Mouse (Mus musculus) midbrain, embryonic 10.5 days (tissue): ENCODE measurements around the gene Adcy9. TPM values are rescaled to one million over a fixed set of nuclear protein-coding genes. Genes with fewer than 3 reads are reported as not detected.

Experiments used
- DNase-seq: peaks from one replicate; pipeline ENCODE4 v3.0.0-alpha.2; 2017; ENCODE audit warnings: low spot score
- H3K27ac ChIP-seq: fragments of 300-500 bp; sonication (generic); replicated peaks from 2 replicates; pipeline ENCODE4 v1.5.1; 2016; ENCODE audit warnings: mild to moderate bottlenecking
- H3K27me3 ChIP-seq: fragments of 300-500 bp; sonication (generic); 2 replicates; pipeline ENCODE4 v1.6.1; 2016; ENCODE audit warnings: low read depth, mild to moderate bottlenecking; ENCODE audit not compliant: poor library complexity, severe bottlenecking
- H3K36me3 ChIP-seq: fragments of 300-500 bp; sonication (generic); 2 replicates; pipeline ENCODE4 v1.6.1; 2016; ENCODE audit warnings: mild to moderate bottlenecking, moderate library complexity
- H3K4me1 ChIP-seq: fragments of 300-500 bp; sonication (generic); 2 replicates; pipeline ENCODE4 v1.6.1; 2016
- H3K4me3 ChIP-seq: fragments of 300-500 bp; sonication (generic); 2 replicates; pipeline ENCODE4 v1.5.1; 2016; ENCODE audit warnings: mild to moderate bottlenecking, moderate library complexity
- H3K9me3 ChIP-seq: fragments of 300-500 bp; sonication (generic); replicated peaks from 2 replicates; pipeline ENCODE4 v1.6.1; 2016; ENCODE audit warnings: mild to moderate bottlenecking
- WGBS: fragments of 180-500 bp; shearing (Covaris S2); methylation state at CpG from one replicate; pipeline ENCODE4 v1.1.7; 2016; 5-methylcytosine and 5-hydroxymethylcytosine counted together
- polyA plus RNA-seq: library from polyadenylated mRNA; unstranded; fragments of >200 nt; fragmentation: Nextera tagmentation; extraction: Ambion mirVana; gene quantifications from 2 replicates; pipeline ENCODE4 v1.2.1, GENCODE M21; 2016

The Adcy9 gene
- polyA plus RNA-seq, 1 experiment from 2014 or later = 0.56 TPM

GRCm38 (mm10) chr16:4397636-4398035 lies 22.7 kb downstream of the Adcy9 start:
- no peaks in the 10 kb centered on the region for H3K27me3 ChIP-seq
- no peaks in the 10 kb centered on the region for H3K36me3 ChIP-seq
- H3K4me1 ChIP-seq = no peaks in the 10 kb centered on the region
- H3K9me3 ChIP-seq = no peaks in the 10 kb centered on the region
- no peak overlapping the region for H3K4me3 ChIP-seq
- 90% methylated on average over 7 of the region's 7 CpGs for WGBS
- no peak overlapping the region for H3K27ac ChIP-seq
- DNase-seq = no peak

DNA sequence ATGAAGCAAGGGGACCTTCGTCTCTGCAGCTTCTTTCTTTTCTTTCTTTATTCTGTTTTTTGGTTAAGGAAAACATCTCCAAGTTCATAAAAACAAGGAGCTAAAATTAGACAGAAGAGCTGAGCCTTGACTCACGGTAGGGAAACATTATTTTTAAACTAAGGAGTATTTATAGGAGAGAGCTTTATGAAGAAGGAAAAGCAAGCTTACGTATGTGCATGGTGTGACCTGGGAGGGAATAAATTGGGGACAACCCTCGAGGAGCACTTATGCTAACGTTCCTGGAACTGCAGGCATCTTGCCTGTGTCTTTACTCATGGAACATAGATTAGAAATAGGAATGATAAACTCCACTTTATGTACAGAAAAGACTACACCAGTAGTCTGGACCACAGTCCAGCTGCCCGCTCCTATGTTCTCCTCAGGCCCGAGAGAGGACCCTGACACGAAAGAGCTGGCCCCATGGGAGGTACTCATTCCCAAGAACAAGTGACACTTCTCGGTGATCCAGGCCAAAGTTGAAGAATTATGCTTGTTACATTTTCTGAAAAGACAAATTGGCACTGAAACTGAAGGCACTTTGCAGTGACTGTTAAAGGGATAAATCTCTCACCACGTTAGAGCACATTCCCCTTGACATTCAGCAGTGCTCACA lies 24.5 kb downstream of the Adcy9 start:
- no peaks in the 10 kb centered on the region for H3K27me3 ChIP-seq
- WGBS = 84% methylated on average over 10 of the region's 10 CpGs
- H3K4me1 ChIP-seq = no peaks in the 10 kb centered on the region
- no peak overlapping the region for H3K4me3 ChIP-seq
- H3K36me3 ChIP-seq = no peaks in the 10 kb centered on the region
- no peak for DNase-seq
- H3K9me3 ChIP-seq = no peaks in the 10 kb centered on the region
- H3K27ac ChIP-seq = no peak overlapping the region

DNA sequence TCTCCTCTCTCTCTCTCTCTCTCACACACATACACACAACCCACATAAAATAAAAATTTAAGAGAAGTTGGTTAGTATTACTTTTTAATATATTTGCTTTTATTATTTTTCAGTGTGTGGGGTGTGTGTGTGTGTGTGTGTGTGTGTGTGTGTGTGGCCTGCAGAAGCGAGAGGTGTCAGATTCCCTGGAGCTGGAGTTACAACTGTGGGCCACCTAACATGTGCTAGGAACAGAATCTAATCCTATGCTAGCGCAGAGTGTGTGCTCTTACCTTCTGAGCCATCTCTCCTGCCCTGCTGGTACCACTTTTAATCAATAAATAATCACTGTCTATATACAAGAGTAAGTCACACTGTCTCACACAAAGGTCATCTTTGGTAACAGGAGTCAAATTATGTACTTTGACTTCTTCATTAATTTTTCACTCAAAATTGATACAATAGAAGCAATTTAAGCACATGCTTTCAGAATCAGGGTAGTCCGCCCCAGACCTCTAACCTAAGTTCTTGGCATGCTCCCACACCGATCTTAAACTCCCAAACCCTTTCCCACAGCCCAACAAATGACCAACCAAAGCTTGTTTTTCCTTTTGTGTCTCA lies 25.2 kb downstream of the Adcy9 start:
- no peaks in the 10 kb centered on the region for H3K36me3 ChIP-seq
- WGBS = 92% methylated on average over 4 of the region's 4 CpGs
- no peaks in the 10 kb centered on the region for H3K9me3 ChIP-seq
- H3K27ac ChIP-seq = no peak overlapping the region
- no peaks in the 10 kb centered on the region for H3K27me3 ChIP-seq
- no peaks in the 10 kb centered on the region for H3K4me1 ChIP-seq
- no peak overlapping the region for H3K4me3 ChIP-seq
- DNase-seq = no peak

DNA sequence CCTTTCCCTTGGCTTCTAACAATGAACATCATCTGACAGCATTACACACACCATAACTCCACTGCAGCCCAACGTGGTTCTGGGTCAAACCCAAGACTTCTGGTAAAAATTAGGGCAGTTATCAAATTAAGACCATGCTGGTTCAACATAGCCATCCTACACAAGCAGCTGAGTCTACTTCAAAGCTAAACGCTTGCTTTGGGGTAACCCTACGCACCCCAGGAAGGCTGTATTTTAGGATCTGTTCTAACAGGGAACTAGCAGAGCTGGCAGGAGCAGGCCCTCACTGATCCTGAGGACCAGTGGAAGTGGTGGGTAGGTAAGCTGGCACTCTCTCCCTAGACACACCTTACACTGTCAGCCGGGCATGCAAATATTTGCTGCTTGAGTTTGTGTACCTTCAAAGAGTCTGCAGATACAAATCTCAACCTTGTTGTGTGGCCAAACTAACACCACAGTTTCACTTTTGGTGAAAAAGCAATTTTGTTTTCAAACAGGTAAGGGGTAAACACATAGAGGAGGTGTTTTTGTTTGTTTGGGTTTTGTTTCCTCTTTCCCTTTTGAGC lies 36.7 kb downstream of the Adcy9 start:
- WGBS = 80% methylated on average over 4 of the region's 4 CpGs
- H3K27ac ChIP-seq = no peak overlapping the region
- no peaks in the 10 kb centered on the region for H3K36me3 ChIP-seq
- DNase-seq = no peak
- no peaks in the 10 kb centered on the region for H3K27me3 ChIP-seq
- no peak overlapping the region for H3K4me3 ChIP-seq
- no peaks in the 10 kb centered on the region for H3K4me1 ChIP-seq
- H3K9me3 ChIP-seq = no peaks in the 10 kb centered on the region

GRCm38 (mm10) chr16:4382406-4382805 lies 37.9 kb downstream of the Adcy9 start:
- H3K36me3 ChIP-seq = no peaks in the 10 kb centered on the region
- no peaks in the 10 kb centered on the region for H3K27me3 ChIP-seq
- WGBS = 88% methylated on average over 3 of the region's 3 CpGs
- no peak for DNase-seq
- H3K4me3 ChIP-seq = no peak overlapping the region
- no peaks in the 10 kb centered on the region for H3K9me3 ChIP-seq
- no peak overlapping the region for H3K27ac ChIP-seq
- no peaks in the 10 kb centered on the region for H3K4me1 ChIP-seq

DNA sequence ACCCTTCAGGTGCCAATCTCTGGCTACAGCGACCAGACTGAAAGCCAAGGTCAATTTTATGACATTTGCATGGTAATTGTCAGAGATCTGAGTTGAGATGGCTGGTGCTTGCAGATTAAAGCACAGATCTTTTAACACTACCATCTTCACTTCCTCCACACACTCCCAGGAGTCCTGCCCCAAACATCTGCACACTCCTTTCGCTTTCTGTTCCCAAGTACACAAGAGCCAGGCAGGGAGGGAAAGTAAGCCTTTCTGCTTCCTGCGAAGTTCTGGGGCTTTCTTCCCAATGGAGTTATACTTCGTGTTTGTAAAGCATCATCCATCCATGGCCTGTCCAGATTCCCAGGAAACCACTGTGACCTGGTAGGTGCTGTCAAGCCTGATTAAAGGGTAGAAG lies 38.8 kb downstream of the Adcy9 start:
- no peaks in the 10 kb centered on the region for H3K9me3 ChIP-seq
- 88% methylated on average over 4 of the region's 4 CpGs for WGBS

GRCm38 (mm10) chr16:4378788-4379187 lies 41.5 kb downstream of the Adcy9 start:
- Histone ChIP-seq H3K4me1 (no peaks in the 10 kb centered on the region), H3K27ac (no peak overlapping the region), H3K4me3 (no peak overlapping the region), H3K9me3 (no peaks in the 10 kb centered on the region), H3K36me3 (no peaks in the 10 kb centered on the region), H3K27me3 (no peaks in the 10 kb centered on the region)
- WGBS = 95% methylated on average over 1 of the region's 1 CpGs
- DNase-seq = no peak

More for the DNA sequence above, 38.8 kb downstream of the Adcy9 start:
- no peaks in the 10 kb centered on the region for H3K27me3 ChIP-seq
- H3K4me1 ChIP-seq = no peaks in the 10 kb centered on the region
- no peak overlapping the region for H3K27ac ChIP-seq
- H3K4me3 ChIP-seq = no peak overlapping the region
- no peaks in the 10 kb centered on the region for H3K36me3 ChIP-seq
- DNase-seq = no peak

- no peak for DNase-seq
- no peak overlapping the region for H3K4me3 ChIP-seq
- H3K4me1 ChIP-seq = no peaks in the 10 kb centered on the region
- WGBS = 77% methylated on average over 5 of the region's 5 CpGs
- no peaks in the 10 kb centered on the region for H3K9me3 ChIP-seq
- no peaks in the 10 kb centered on the region for H3K36me3 ChIP-seq
- no peaks in the 10 kb centered on the region for H3K27me3 ChIP-seq
- H3K27ac ChIP-seq = no peak overlapping the region
These were observed 42.7 kb downstream of the Adcy9 start for GRCm38 (mm10) chr16:4377556-4377955.

DNA sequence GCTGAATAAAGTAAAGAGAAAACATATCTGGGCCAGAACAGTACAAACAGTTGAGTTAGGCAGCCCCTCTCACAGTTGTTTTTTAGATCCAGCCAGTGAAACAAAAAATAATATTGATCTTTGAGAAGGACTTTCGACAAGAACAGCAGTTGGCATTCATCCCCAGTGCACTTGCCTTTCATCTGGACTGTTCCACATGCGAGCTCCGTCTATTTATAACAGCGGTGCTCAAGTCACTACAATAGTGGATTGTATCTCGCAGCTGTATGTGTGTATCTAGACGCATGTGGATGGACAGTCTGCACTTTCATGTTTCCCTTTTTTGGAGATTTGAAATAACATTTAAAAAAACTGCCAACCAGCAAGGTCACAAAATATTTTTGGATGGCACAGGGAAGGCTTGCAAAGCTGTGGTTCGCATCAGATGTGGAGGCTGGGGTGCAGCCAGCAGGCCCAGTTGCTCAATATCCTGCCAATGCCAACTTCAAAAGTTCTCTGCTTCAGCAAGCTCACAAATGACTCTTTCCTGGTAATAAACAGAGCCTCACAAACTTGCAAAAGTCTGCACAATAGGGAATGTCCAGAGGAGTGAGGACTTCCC lies 45.4 kb downstream of the Adcy9 start:
- no peaks in the 10 kb centered on the region for H3K27me3 ChIP-seq
- WGBS = 85% methylated on average over 7 of the region's 7 CpGs
- no peak overlapping the region for H3K4me3 ChIP-seq
- H3K36me3 ChIP-seq = no peaks in the 10 kb centered on the region
- no peaks in the 10 kb centered on the region for H3K9me3 ChIP-seq
- H3K4me1 ChIP-seq = no peaks in the 10 kb centered on the region
- H3K27ac ChIP-seq = no peak overlapping the region
- no peak for DNase-seq

- Histone ChIP-seq H3K4me1 (no peaks in the 10 kb centered on the region), H3K9me3 (no peaks in the 10 kb centered on the region), H3K27ac (no peak overlapping the region), H3K27me3 (no peaks in the 10 kb centered on the region), H3K4me3 (no peak overlapping the region), H3K36me3 (no peaks in the 10 kb centered on the region)
- DNase-seq = no peak
- WGBS = 87% methylated on average over 5 of the region's 5 CpGs
These were observed 46.0 kb downstream of the Adcy9 start for GRCm38 (mm10) chr16:4374270-4374669.

- H3K4me3 ChIP-seq = no peak overlapping the region
- H3K27ac ChIP-seq = no peak overlapping the region
- 91% methylated on average over 2 of the region's 2 CpGs for WGBS
- no peaks in the 10 kb centered on the region for H3K9me3 ChIP-seq
- no peaks in the 10 kb centered on the region for H3K36me3 ChIP-seq
- H3K27me3 ChIP-seq = no peaks in the 10 kb centered on the region
- no peaks in the 10 kb centered on the region for H3K4me1 ChIP-seq
- no peak for DNase-seq
These were observed 49.3 kb downstream of the Adcy9 start for GRCm38 (mm10) chr16:4371039-4371438.

- DNase-seq = no peak
- Histone ChIP-seq H3K27me3 (no peaks in the 10 kb centered on the region), H3K4me1 (no peaks in the 10 kb centered on the region), H3K36me3 (no peaks in the 10 kb centered on the region), H3K9me3 (no peaks in the 10 kb centered on the region), H3K4me3 (no peak overlapping the region), H3K27ac (no peak overlapping the region)
- 79% methylated on average over 10 of the region's 10 CpGs for WGBS
These were observed 50.2 kb downstream of the Adcy9 start for GRCm38 (mm10) chr16:4370141-4370541.

GRCm38 (mm10) chr16:4367930-4368329 lies 52.4 kb downstream of the Adcy9 start:
- Histone ChIP-seq H3K4me1 (no peaks in the 10 kb centered on the region), H3K27ac (no peak overlapping the region), H3K27me3 (no peaks in the 10 kb centered on the region), H3K9me3 (no peaks in the 10 kb centered on the region), H3K36me3 (no peaks in the 10 kb centered on the region), H3K4me3 (no peak overlapping the region)
- 63% methylated on average over 3 of the region's 3 CpGs for WGBS
- DNase-seq = no peak
